ENCODE assay signal across 9 mouse cellular contexts in the genomic region with DNA sequence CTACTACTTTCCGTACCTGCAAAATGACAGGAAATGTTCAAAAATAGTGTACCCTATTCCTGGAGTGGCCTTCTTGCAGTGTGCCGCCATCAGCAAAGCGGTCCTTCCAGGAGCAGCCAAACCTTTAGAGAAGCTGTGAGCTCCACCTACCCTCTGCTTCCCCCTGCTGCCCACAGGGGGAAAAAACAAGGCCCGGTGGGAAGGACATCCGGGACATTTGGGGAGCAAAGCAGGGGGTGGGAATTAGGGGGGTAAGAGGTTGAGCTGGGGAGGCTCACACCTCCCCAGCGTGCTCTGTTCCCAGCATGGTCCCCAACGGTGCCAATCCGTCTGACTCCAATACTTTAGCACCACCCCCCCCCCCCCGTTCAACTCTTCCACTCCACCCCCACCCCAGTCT. TPM values are rescaled to one million over a fixed set of nuclear protein-coding genes. Genes with fewer than 3 reads are reported as not detected.
DNase-seq lines count a peak whose midpoint lies in the region; ATAC-seq lines count a peak whose summit lies in the region.
"Had no signal": no experiment of that assay in that cellular context is flagged by ENCODE, and none has a peak within 500 bp of the region (broad histone marks: within the 10 kb centered on the region; RNA-seq: fewer than 3 reads in every experiment).

No protein-coding gene starts in this region.

- H3K9ac ChIP-seq in hindbrain, embryonic 13.5 days, result 0 out of 2 replicates have a peak overlapping the region, but pooled peaks have one; percentile 46

- peak; percentile 77 for ATAC-seq in hindbrain, embryonic 13.5 days (ENCODE audit: low FRiP score)
- ATAC-seq in inflammation-experienced regulatory T-cells, adult 6 months, result no peak

- no peaks in the 10 kb centered on the region for H3K9me3 ChIP-seq in hindbrain, embryonic 13.5 days

- H3K36me3 ChIP-seq in hindbrain, embryonic 13.5 days, result no peaks in the 10 kb centered on the region

- peak overlapping the region; percentile 22 for H3K4me3 ChIP-seq in hindbrain, embryonic 13.5 days
- H3K4me3 ChIP-seq: myocyte had no signal

- H3K27me3 ChIP-seq in hindbrain, embryonic 13.5 days, result 0 out of 2 replicates have a peak, but pooled peaks cover 5% of the 10 kb centered on the region

- WGBS in hindbrain, embryonic 13.5 days, result 4% methylated on average over 6 of the region's 9 CpGs

- DNase-seq in T-cell, adult 2 months (ENCODE audit: low spot score), result peak; percentile 39
- peak; percentile 88 to 91 for DNase-seq in cerebellum, postnatal 14 days
- DNase-seq in frontal cortex, postnatal 25 days (ENCODE audit: low spot score in 2 of 2), result peak; percentile 63 to 76
- peak; percentile 66 for DNase-seq in left cerebral cortex, adult 11 months (ENCODE audit: low spot score)
- peak; percentile 78 for DNase-seq in lung, postnatal 25 days (ENCODE audit: low spot score)
- peak; percentile 71 to 85 for DNase-seq in right cerebral cortex, adult 2 months (ENCODE audit: low spot score in 2 of 2)

- peak overlapping the region; percentile 51 for H3K4me2 ChIP-seq in hindbrain, embryonic 13.5 days

- H3K4me1 ChIP-seq in hindbrain, embryonic 13.5 days (replicated peaks), result peaks cover 30% of the 10 kb centered on the region

- no peak overlapping the region for H3K27ac ChIP-seq in hindbrain, embryonic 13.5 days

RNA-seq across cellular contexts. Expression of a gene that starts 8.9 kb away (rescaled TPM):
- 7.3 and 7.6 TPM in 2 replicates for polyA plus RNA-seq in hindbrain, embryonic 13.5 days (2015; fragmentation: Nextera tagmentation; extraction: Ambion mirVana)
- polyA plus RNA-seq in inflammation-experienced regulatory T-cells, adult 6 months (2017; shearing (Covaris generic)), result not detected

RNA-seq across cellular contexts. Expression of a gene that starts 32.9 kb away (rescaled TPM):
- 57.4 and 63.4 TPM in 2 replicates for polyA plus RNA-seq in hindbrain, embryonic 13.5 days (2015; fragmentation: Nextera tagmentation; extraction: Ambion mirVana)
- polyA plus RNA-seq in inflammation-experienced regulatory T-cells, adult 6 months (2017; shearing (Covaris generic)), result 100 to 1,000 TPM; 168 to 251 (median 221) TPM

Comparison
In these comparisons a context has a peak if more than half of its experiments do, and no peak if none do; other contexts are left out.
1. DNase-seq: peak in every context shown above with its lines; median percentile 90 in cerebellum, postnatal 14 days; 78 in lung, postnatal 25 days; 78 in right cerebral cortex, adult 2 months; 70 in frontal cortex, postnatal 25 days; 66 in left cerebral cortex, adult 11 months; 39 in T-cell, adult 2 months.